Mouse (Mus musculus): Measurements from ENCODE around the gene Rtn2.

Rtn2 gene

DNA sequence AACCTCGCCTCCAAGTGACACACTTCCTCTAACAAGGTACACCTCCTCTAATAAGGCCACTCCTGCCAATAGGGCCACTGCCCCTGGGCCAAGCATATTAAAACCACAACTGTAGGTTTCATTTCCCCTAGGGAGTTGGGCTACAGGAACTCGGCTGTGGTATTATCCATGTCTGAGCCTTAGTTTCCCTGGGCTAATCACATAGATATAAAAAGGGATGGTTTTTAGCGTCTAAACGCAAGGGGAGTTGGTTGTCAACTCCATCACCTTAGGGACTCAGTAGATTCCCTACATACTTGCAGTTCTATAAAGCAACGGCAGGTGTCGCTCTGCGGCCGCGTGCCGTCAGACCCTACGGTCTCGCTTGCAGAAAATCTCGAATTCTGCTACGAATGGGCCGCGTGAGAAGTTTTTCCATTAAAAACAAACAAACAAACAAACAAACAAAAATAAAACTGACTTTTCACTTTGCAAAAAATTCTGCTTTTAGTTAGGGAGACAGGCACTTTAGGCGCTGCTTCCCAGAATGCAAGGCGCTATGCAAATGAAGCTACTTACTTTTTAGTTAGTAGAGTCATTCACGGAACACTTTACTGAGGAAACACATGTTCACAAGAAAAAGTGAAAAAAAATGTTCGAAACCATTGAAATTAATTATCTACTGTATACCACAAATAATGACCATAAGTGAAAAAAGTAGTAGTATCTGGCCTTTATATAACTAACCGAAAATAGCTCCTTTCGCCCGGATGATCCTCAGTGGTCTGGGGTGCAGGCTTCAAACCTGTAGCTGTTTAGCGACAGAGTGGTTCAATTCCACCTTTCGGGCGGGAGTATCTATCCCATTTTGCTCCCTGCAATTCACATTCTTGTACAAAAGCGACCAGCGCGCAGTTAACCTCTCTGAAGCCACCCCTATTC lies 18.3 kb downstream of the Rtn2 start:
- peak; percentile 88 for DNase-seq (ENCODE audit: low read depth, low spot score)

DNA sequence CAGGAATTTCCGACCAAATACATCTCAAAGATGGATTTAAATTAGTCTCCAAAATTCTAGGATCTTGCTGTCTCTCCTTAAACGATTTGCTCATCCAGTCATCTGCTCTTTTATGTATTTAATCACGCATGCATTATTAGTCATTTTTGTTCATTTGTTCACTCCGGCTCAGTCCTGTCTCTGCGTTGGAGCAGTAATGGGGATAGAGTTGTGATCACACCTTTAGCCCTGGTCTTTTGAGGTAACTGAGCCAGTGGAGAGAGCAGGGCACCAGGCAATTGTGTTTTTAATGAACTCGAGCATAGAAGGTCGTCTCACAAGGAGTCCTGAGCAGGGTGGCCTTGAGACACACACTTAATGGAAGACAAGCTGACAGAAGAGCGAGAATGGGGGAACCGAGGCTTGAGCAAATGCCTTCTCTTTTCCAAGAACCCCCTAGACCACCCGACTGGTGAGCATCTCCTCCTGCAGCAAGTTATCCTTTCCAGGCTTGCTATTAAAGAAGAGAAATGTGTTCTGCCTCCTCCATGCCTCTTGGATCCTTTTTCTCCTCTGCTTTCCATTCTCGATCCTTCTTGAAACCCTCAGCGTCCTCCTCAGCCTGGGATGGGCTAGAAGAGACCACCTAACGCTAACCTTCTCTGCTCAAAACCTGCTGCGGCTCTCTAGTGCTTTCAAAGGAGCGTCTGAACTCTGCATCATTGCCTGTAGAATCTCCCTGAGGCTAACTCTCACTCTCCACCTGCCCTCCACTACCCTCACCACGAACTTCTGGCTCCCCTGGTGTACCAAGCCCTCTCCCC lies 19.2 kb downstream of the Rtn2 start:
- DNase-seq (ENCODE audit: low read depth, low spot score) = no peak

DNA sequence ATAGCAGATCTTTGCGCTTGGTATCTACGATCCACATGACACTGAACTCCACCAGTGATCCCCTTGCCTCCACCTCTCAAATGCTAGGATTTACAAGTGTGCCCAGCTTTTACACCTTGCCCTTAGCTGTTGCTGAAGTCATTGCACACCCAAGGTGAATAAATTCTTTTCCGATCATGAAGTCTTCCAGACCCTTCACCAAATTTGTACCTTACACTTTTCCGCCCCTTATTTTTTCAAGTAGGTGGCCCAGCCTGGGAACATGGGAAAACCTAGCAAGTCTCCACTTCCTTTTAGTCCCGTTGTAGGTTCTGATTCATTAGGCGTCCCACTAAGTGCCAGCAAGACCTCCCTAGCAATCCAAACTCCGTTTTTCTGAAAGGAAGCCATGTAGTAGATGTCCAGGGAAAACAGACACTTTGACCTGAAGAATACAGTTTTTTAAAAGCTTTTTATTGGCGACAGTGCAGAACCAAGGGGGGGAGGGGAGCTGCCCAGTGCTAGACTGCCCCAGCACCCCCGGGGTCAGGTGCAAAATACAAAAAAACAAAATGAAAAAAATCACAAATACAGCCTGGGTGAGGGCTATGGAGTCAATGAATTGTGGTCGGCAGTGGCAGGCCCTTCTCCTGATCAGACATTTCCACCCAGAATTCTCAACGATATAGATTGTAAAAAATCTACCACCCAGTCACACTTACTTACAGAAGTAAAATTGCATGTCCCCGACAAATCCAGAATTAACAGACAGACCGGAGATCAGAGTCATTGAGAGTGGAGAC lies 20.0 kb downstream of the Rtn2 start:
- no peak for DNase-seq (ENCODE audit: low read depth, low spot score)

DNA sequence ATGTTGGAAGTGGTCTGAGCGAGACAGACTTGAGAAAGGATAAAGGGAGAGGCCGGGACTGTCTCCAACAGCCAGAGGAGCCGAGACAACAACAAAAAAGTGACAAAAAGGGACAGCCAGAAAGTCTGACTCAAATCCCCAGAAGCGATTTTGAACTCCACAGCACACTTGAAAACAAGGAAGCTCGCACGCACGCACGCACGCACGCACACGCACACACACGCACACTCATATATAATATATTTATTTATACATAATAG lies 20.6 kb downstream of the Rtn2 start:
- DNase-seq (ENCODE audit: low read depth, low spot score) = no peak

DNA sequence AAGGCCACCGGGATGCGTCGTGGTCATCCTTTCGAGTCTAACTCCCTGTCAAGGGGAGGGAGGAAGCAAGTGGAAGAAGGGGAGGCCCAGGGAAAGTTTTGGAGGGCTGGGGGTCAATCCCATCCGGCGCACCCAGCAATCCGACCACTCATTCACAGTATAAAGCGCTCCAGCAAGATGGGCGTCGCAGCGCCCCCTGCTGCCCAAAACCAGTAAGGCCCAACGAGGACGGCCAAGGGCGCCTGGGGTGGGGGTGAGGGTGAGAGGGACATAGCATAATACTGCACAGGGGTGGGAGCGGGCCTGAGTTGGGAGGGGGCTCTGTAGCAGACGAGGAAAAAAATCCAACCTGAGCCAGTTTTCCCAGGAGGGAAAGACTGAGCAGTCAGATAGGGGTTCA lies 21.3 kb downstream of the Rtn2 start:
- peak; percentile 89 for DNase-seq (ENCODE audit: low read depth, low spot score)

DNA sequence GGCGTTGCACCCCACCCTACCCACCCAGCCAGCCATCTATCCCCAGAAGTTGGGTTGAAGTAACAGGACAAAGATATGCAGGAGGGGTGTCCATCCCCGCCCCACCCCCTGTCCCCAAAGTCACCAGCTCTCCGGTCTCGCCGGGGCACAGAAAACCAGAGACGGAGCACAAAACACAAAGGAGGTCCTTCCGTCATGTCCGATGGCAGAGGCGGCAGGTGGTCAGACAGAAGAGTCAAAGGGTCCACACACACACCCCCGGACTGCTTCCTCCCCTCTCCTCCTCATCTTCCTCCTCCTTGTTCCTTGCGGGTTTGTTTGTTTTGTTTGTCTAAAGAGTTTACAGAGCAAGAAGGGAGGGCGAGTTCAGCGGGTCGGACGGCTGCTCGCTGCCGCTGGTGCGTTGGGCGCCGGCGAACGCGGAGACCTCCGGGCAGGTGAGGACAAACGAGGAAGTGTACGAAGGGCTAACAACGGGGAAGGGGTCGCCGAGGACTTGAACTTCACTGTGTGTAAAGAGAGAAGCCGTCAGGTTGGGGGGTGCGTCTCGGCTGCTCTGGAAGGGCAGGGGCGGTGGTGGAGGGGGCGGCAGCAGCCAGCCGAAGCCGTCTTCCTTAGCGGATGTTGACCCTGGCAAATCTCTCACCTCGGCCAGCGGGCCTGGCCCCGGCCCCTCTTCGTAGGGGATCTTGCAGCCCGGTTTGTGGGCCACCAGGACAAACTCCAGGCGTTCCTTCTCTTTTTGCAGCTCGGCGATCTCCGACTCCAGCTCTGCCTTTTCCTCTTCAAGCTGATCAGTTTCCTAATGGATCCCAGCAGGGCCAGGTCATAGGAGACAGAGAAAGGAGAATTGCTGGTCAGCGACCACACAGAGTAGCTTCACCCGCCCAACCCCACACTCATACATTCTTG lies 22.3 kb downstream of the Rtn2 start:
- DNase-seq (ENCODE audit: low read depth, low spot score) = no peak

DNA sequence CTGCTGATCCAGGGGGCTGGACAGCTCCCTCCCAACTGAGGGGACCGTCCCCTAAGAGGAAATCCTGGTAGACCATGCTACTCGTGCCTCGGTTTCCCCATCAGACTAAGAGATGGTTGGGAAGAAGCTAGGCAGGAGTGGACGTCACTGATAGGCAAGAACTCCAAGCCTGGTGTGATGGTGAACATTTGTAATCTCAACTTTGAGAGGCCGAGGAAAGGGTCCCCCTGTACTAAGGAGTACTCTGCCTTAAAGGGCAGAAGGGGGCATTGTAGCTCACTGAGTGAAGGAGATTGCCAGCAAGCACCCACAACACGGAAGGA lies 22.9 kb downstream of the Rtn2 start:
- no peak for DNase-seq (ENCODE audit: low read depth, low spot score)

DNA sequence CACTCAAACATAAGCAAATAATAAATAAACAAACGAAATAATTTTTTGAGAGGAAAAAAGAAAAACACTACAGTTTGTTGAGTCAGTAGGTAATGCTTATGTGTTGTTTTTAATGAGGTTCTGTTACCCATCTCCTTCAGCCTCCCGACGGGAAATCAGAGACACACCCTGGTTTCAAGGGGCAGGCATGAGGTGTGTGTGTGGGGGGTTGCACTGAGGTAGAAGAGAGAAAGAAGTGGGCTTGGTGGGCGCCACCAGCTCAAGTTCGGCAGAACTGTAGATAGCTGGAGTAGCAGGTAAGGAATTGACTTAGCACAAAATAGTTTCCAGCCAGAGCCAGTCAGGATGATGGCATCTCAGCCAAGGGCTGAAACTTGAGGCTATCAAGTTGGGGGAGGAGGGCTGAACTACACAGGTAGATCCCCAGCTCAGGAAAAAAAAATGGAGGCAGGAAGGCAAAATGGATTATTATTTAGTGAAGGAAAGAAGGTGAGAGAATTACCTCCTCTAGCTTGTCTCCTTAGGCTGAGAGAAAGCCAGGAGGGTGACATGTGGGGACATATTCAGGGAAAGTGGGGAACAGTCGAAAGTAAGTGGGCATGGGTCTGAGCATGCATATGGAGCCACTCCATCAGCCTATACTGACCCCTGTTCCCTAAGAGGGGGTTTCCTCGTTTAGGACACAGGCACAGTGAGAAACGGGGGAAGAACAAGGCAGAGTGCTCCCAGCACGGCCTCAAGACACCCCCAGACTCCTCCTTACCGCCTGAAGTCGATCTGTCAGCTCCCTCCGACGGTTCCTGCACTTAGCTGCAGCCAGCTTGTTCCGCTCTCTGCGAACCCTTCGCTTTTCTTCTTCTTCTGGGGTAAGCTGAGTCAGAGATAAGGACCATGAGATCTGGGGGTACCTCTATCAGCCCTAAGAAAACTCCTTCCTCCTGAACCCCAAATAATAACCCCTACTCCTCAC lies 23.7 kb downstream of the Rtn2 start:
- DNase-seq (ENCODE audit: low read depth, low spot score) = no peak

DNA sequence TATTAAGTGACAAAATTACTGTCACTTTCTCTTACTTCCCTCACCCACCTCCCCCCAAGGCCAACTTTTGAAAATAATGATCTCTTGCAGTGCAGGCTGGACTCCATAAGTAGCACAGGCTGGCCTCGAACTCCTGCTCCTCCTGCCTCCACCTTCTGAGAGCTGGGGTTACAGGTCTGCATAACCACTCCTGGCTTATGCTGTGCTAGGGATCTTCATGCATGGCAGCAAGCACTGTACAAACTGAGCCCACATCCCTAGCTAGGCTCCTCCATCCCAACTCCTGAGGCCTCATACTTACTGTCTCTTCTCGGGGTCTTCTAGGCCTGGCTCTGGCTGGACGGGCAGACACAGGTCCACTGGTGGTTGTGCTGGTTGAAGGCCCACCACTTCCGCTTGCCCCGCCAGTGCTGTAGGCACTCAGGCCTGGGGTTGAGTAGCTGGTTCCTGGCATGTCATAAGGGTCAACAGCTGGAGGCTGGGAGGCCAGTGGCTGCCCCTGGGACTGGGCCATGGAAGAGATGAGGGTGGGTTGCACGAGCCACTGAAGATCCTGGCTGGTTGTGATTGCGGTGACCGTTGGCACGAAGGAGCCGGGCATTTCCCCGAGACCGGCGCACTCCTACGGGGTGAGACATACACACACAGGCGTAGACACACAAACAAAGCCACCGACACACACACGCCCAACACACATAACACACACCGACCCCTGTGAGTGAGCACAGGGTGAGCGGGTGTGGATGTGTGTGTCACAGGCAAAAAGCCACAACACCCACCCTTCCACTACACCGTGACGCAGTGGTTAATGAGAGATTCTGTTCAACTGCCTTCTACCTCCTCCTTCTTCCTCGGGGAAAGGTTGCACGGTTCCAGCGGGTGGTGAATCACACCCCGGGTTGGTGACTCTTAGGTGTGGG lies 24.7 kb downstream of the Rtn2 start:
- DNase-seq (ENCODE audit: low read depth, low spot score) = no peak

DNA sequence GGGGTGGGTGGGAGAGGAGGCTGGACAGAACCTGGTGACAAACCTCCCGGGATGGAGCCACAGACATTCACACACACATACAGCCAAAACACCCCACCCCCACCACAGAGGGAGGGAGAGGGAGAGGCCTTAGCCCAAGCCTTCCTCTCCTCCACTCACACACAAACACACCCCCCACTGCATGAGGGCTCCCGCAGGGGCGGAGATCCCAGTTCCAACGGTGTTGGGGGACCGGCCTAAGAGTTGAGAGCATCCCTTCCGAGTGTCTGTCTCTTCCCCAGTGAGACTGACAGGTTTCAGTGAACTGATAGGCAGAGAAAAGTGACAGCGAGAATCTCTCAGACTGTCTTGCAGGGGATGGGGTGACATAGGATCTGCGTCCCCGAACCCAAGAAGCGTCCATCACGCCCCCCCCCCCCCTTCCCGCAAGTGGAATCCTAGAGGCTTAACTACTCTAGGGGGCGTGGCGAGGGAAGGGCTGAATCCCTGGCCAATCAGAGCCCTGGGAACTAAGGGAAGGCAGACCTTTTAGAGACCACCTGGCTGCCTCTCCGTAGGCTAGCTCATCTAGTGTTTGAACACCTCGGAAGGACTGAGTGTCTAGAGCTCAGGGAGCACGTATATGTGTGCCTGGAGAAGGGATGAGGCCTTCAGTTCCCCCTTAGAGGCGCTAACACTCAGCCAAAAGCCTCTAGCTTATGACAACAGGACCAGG lies 25.5 kb downstream of the Rtn2 start:
- peak; percentile 90 for DNase-seq (ENCODE audit: low read depth, low spot score)

DNA sequence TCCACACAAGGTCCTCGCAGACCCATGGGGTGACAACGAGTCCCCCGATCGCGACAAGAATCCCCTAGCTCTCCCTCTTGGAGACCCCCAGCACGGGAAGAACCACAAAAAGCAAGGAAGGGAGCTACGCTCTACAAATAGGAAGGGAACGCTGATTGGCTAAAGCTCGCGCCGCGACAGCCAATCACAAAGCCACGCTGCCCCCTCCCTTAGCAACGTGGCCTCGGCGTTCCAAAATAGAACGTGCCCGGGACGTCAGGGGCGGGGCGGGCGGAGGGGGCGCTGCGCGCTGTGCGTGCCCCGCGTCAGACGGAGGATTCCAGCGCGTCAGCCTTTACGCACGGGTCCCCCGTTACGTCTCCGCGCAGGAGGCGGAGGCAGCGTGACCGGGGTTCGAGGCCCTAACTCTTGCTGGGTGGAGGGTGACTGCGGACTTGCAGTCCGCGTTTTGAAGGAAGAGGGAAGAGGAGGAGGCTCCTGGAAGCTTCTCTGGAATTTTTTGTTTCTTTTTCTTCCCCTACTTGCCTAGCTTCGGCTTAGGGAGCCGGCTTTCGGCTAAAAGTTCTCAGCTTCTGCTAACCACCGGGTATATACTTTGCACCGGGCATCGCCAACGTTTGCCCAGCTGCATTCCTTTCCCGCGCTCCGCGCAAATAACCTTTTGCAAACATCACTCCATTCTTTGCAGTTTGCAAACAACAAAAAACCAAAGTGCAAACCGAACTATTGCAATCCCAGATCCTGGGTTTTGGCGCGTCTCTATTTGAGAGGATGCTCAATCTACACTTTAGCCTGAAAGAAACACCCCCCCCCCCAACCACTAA lies 26.2 kb downstream of the Rtn2 start:
- peak; percentile 98 for DNase-seq (ENCODE audit: low read depth, low spot score)

DNA sequence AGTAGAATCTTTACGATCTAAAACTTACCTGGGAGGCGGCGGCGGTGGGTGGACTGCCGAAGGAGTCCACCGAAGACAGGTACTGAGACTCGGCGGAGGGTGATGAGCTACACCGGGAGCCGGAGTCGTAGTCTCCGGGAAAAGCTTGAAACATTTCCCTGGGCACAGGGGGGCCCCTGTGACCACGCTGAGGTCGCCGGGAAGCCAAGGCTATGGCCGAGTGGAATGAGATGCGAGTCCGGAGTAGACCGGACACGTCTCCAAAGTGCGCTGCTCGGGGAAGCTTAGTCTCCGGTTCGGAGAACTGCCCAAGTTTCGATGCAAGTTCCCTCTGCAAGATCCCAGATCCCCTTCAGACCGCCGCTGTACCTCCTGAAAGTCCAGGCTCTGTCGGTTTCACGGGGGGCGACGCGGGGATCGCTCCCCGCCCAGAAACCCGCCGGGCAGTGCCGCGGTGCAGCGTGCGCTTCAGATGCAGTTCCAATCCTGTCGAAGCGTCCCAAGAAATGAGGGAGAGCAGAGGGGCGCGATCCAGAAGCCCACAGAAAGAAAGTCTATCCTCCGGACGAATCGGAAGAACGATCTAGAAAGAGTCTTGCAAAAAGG lies 27.0 kb downstream of the Rtn2 start:
- DNase-seq (ENCODE audit: low read depth, low spot score) = no peak

DNA sequence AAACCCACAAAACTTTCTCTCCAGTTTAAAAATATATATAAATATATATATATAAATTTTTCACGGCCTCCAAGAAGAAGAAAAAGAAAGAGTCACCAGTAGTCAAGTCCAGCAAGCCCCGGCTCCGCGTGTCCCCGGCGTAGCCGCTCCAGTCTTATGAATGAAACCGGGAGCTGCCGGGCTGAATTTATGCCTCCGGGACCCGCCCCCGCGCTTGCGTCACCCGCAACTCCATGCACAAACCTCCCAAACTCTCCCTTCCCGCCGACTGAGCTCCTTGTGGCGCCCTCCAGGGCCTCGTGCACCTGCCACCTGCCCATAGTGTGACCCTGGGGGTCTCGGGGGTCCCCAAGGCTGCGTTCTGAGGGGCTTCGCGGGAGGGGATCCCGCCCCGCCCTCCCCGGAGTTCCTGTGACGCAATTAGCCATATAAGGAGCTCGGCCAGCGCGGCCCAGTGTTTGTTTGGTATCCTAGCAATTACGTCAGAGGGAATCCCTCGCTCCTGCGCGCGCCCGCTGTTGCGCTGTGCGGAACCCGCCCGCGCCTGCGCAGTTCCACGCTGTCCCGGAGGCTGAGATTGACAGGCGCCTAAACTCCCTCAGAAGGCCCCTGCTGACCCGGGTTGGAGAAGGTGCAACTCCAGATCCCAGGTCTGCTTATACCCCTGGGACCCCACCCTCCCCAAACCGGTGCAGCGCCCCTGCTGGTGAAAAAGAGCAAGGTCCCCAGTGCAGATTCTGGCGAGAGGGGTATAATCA lies 27.6 kb downstream of the Rtn2 start, which contains the start of gene Fosb:
TSS of gene Fosb (minus strand) at position 168 of the 758 bp plus-strand sequence.
- DNase-seq (ENCODE audit: low read depth, low spot score) = peak; percentile 97

DNA sequence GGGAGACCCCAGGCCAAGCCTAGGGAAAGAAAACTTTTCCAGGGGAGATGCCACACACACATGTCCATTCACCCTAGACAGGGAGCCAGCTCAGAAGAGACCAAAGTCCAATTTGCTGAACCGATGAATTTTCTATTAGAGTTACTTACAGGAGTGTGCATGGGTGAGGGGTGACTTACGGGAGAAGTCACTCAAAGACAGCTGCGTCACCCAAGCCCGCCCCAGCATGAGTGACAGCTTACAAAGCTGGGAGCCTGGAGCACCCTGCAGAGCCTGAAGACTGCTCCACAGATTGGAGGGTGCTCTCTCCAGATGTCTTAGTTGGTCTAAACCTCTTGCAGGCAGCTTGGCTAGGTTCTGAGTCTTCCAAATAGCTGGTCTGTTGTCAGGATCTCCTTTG lies 29.6 kb downstream of the Rtn2 start:
- DNase-seq (ENCODE audit: low read depth, low spot score) = no peak

DNA sequence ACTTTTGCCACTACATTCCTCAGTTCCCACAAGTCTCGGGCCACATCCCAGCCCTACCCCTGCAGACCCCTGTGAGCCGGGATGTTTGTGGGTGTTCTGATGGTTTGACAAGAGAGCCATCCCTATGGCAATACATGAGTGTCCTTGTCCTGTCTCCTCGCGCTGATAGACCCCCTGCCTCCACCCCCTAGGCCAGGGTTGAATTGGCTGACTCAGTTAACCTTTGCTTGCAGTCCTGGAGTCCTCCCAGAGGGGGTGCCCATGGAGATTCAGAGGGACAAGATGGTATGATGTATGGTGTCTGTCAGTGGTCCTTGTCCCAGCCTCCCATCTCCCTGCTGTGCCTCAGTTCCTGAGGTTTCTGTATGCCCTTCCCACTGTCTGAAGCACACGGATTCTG lies 31.6 kb downstream of the Rtn2 start:
- no peak for DNase-seq (ENCODE audit: low read depth, low spot score)

DNA sequence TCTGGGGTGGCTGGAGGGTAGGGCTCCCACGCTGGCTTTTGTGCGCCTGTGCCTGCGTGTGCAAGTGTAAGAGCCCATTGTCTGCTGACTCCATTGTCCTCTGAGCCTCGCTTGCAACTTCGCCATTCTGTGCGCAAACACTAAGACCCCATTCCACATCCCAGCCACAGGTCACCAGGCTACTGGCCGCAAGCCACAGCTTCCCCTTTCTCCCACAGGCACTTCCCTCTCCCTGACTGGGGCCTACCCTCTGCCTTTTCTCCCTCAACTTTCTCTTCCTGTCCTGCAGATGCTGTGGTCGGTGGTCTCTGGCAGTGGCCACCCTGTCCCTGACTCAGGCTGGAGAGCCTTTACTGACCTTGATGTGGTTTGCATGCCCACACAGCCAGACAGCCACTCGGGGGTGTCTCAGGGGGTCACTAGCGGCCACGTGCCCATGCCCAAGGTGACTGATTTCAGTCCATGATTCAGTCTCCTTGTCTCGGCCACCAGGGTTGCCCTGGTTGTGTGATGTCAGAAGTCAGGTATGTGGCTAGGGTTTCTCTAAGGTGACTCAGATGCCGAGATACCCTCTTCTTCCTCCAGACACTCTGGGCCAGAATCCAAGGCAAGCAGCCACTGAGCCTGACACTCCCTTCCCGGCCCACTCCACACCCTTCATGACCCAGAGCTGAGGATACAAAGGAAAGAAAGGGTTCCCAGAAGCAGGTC lies 34.2 kb downstream of the Rtn2 start:
- DNase-seq (ENCODE audit: low read depth, low spot score) = no peak

Data from ZHBTc4 (cell line).